Mouse (Mus musculus): ENCODE data around the gene Zbtb22. TPM values are rescaled to one million over a fixed set of nuclear protein-coding genes. Genes with fewer than 3 reads are reported as not detected.
"Not testable (repeated sequence)": the region's sequence is repeated elsewhere in the genome, so short reads cannot be mapped to it uniquely, and the experiment has no call there.

The Zbtb22 gene
- total RNA-seq, 2 experiments from 2014 or later: 13.5 to 16.1 TPM

- no peak for DNase-seq
- intact Hi-C loops (cut with DNase I; ENCODE audit: low total_unique reads): loop anchor here (5.0 kb wide), 1 partner anchor 500 kb away; no protein-coding TSS in a partner anchor
Measured at GRCm38 (mm10) chr17:33902079-33902478, 13.6 kb upstream of the Zbtb22 start.

DNA sequence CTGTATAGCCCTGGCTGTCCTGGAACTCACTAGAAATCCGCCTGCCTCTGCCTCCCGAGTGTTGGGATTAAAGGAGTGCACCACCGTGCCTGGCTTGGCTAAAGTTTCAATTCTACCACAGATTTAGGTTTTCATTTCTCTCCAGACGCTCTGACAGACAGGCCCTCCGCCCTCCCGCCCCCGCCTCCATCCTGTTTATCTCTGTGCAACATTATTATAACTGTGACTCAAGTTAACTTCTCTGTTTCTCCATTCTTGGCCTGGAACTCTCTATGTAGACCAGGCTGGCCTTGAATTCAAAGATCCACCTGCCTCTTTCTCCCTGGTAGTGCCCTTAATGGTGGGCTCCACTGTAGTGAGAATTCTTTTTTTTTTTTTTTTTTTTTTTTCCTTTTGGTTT, 13.2 kb upstream of the Zbtb22 start:
- intact Hi-C loops (cut with DNase I; ENCODE audit: low total_unique reads): loop anchor here (5.0 kb wide), 1 partner anchor 500 kb away; no protein-coding TSS in a partner anchor
- no peak for DNase-seq

DNA sequence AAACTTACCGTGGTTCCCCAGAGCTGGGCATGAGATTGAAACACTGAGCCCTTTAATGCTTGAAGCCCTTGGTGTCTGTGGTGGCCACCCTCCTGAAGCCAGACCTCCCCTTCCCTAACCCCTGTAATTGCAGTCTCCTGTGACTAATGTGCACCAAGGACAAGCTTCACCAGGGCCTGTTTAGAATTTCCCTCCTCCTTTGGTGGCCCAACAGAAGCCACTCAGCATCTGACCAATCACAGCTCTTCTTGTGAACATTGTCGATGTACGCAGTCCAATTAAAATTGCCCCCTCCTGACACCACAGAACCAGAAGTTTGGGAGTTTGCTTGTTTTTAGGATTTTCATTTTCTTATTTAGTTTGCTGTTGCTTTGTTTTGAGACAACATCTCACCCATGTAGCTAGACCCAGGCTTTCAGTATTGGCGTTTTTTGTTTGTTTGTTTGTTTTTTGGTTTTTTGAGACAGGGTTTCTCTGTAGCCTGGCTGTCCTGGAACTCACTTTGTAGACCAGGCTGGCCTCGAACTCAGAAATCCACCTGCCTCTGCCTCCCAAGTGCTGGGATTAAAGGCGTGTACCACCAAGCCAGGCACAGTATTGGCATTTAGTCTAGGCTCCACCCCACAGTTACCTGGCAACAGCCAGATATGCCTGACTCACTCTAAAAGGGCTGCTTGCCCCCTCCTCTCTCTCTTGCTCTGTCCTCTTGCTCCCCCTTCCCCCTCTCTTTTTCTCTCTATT, 11.6 kb upstream of the Zbtb22 start:
- DNase-seq: not testable (repeated sequence)
- intact Hi-C loops (cut with DNase I; ENCODE audit: low total_unique reads): loop anchor here (5.0 kb wide), 1 partner anchor 502 kb away; no protein-coding TSS in a partner anchor

- intact Hi-C loops (cut with DNase I; ENCODE audit: low total_unique reads): loop anchor here (5.0 kb wide), 1 partner anchor 503 kb away; no protein-coding TSS in a partner anchor
- not testable (repeated sequence) for DNase-seq
Measured at GRCm38 (mm10) chr17:33904835-33905234, 10.9 kb upstream of the Zbtb22 start, which contains the start of gene Platr17. Gene Platr17 (plus strand): TSS chr17:33905135.

- intact Hi-C loops (cut with DNase I; ENCODE audit: low total_unique reads): no loop called here
- DNase-seq: peak; percentile 47
Measured at GRCm38 (mm10) chr17:33908331-33909076, 7.2 kb upstream of the Zbtb22 start.

- intact Hi-C loops (cut with DNase I; ENCODE audit: low total_unique reads): no loop called here
- DNase-seq: peak; percentile 99
Measured at GRCm38 (mm10) chr17:33909077-33909868, 6.4 kb upstream of the Zbtb22 start, which contains the start of gene Daxx. Gene Daxx (plus strand): TSS chr17:33909414.

- DNase-seq: no peak
Measured at GRCm38 (mm10) chr17:33909869-33910250, 5.8 kb upstream of the Zbtb22 start.

GRCm38 (mm10) chr17:33910346-33911051, 5.2 kb upstream of the Zbtb22 start:
- intact Hi-C loops (cut with DNase I; ENCODE audit: low total_unique reads): no loop called here

More at GRCm38 (mm10) chr17:33909869-33910250, 5.8 kb upstream of the Zbtb22 start:
- intact Hi-C loops (cut with DNase I; ENCODE audit: low total_unique reads): no loop called here

GRCm38 (mm10) chr17:33911052-33911812, 4.5 kb upstream of the Zbtb22 start:
- intact Hi-C loops (cut with DNase I; ENCODE audit: low total_unique reads): no loop called here
- no peak for DNase-seq

More at GRCm38 (mm10) chr17:33910346-33911051, 5.2 kb upstream of the Zbtb22 start:
- no peak for DNase-seq

- no peak for DNase-seq
- intact Hi-C loops (cut with DNase I; ENCODE audit: low total_unique reads): no loop called here
Measured at GRCm38 (mm10) chr17:33911813-33912414, 3.8 kb upstream of the Zbtb22 start.

GRCm38 (mm10) chr17:33913264-33913663, 2.4 kb upstream of the Zbtb22 start:
- DNase-seq: no peak
- intact Hi-C loops (cut with DNase I; ENCODE audit: low total_unique reads): no loop called here

DNA sequence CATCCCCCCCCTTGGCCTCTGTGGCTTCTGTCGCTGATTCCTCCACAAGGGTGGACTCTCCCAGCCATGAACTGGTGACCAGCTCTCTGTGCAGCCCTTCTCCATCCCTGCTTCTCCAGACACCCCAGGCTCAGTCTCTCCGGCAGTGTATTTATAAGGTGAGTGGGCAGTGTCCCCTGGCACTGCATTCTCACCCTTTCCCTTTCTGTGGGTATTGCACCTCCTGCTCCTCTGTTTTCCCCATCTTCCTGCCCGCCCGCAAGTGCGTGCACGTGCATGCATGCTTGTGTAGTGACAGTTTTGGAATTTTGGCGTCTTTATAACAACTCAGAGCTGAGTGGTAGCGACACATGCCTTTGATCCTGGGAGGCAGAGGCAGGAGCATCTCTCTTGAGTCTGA, 1.8 kb upstream of the Zbtb22 start:
- no peak for DNase-seq
- intact Hi-C loops (cut with DNase I; ENCODE audit: low total_unique reads): no loop called here

DNA sequence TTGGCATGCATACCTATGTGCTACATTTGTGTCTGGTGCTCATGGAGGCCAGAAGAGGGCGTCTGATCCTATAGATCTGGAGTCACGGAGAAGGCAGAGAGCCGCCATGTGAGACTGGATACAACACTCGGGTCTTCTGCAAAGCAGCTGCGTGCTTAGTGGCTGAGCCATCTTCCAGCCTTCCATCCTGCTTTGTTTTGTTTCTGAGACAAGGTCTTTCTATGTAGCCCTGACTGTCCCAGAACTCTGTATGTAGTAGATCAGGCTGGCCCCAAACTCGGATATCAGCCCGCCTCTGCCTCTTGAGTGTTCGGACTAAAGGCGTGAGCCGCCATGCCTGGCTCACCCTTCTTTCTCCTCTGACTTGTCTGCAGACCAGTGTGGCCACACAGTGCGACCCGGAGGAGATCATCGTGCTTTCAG, 724 bp upstream of the Zbtb22 start:
- no peak for DNase-seq
- intact Hi-C loops (cut with DNase I; ENCODE audit: low total_unique reads): no loop called here

DNA sequence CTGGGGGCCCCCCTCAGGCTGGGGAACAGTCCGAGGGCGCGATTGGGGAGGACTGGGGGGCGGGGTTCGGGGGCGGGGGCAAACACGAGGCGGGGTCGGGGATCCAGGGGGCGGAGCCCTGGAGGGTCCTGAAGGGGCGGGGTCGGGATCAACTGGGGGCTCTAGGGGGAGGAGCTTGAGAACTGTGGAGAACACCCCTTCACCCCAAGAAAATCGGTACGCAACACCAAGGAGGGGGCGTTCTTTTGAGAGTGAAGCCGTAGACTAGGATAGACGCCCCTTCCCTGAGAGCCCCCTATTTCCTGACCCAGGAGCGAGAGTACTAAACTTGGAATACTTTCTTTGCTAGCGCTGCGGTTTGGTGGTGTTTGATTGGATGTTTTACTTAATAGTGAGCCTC, 590 bp downstream of the Zbtb22 start:
- no peak for DNase-seq

GRCm38 (mm10) chr17:33916847-33917655, 1.3 kb downstream of the Zbtb22 start:
- DNase-seq: no peak
- intact Hi-C loops (cut with DNase I; ENCODE audit: low total_unique reads): no loop called here

More for the DNA sequence above, 590 bp downstream of the Zbtb22 start:
- intact Hi-C loops (cut with DNase I; ENCODE audit: low total_unique reads): no loop called here

GRCm38 (mm10) chr17:33917656-33918292, 2.1 kb downstream of the Zbtb22 start:
- DNase-seq: peak; percentile 15
- intact Hi-C loops (cut with DNase I; ENCODE audit: low total_unique reads): no loop called here

Data from gastrocnemius, postnatal 14 days (tissue).